8 mouse cellular contexts compared by ENCODE assay signal in genomic region chr3:90083698-90084324, GRCm38 (mm10). TPM values are rescaled to one million over a fixed set of nuclear protein-coding genes. Genes with fewer than 3 reads are reported as not detected.
DNase-seq lines count a peak whose midpoint lies in the region; ATAC-seq and TF ChIP-seq lines count a peak whose summit lies in the region.

No protein-coding gene starts in this region.

- no peak for TF ChIP-seq CTCF in lung, postnatal 0 days (IDR thresholded peaks at IDR 0.05)
- no peak for TF ChIP-seq CTCF in stomach, postnatal 0 days (IDR thresholded peaks at IDR 0.05; ENCODE audit: low read depth)

- WGBS in kidney, embryonic 14.5 days, result 34% methylated on average over 3 of the region's 3 CpGs
- WGBS in hindbrain, embryonic 13.5 days, result 42% methylated on average over 3 of the region's 3 CpGs
- 30% methylated on average over 3 of the region's 3 CpGs for WGBS in lung, postnatal 0 days
- 20% methylated on average over 3 of the region's 3 CpGs for WGBS in stomach, postnatal 0 days

- peaks cover 37% of the 10 kb centered on the region for H3K4me1 ChIP-seq in kidney, embryonic 14.5 days (ENCODE audit: control insufficient read depth, insufficient read depth, low read length)
- H3K4me1 ChIP-seq in hindbrain, embryonic 13.5 days (replicated peaks), result peaks cover 56% of the 10 kb centered on the region
- H3K4me1 ChIP-seq in lung, postnatal 0 days (ENCODE audit: insufficient read depth, low read depth, low read length), result peaks cover 44% of the 10 kb centered on the region
- peaks cover 11% of the 10 kb centered on the region for H3K4me1 ChIP-seq in stomach, postnatal 0 days (replicated peaks; ENCODE audit: control insufficient read depth, insufficient read depth)

- no peak overlapping the region for H3K4me3 ChIP-seq in kidney, embryonic 14.5 days (ENCODE audit: low read length)
- no peak overlapping the region for H3K4me3 ChIP-seq in hindbrain, embryonic 13.5 days
- no peak overlapping the region for H3K4me3 ChIP-seq in lung, postnatal 0 days (ENCODE audit: low read depth, low read length)
- peak overlapping the region; percentile 1; the same call in 1 of the 2 replicates for H3K4me3 ChIP-seq in stomach, postnatal 0 days (ENCODE audit: low read depth, low read length)

- no peak for DNase-seq in kidney, postnatal 10 days
- DNase-seq in NIH3T3 (ENCODE audit: low read depth), result peak; percentile 32
- peak; percentile 79 for DNase-seq in lung, postnatal 0 days (ENCODE audit: low spot score)
- DNase-seq in stomach, postnatal 0 days (ENCODE audit: low spot score), result peak; percentile 54
- DNase-seq in kidney, postnatal 4 days, result no peak

- no peaks in the 10 kb centered on the region for H3K9me3 ChIP-seq in kidney, embryonic 14.5 days (ENCODE audit: control insufficient read depth, low read length)
- H3K9me3 ChIP-seq in hindbrain, embryonic 13.5 days, result no peaks in the 10 kb centered on the region
- H3K9me3 ChIP-seq in lung, postnatal 0 days (ENCODE audit: low read length), result no peaks in the 10 kb centered on the region
- H3K9me3 ChIP-seq in stomach, postnatal 0 days (ENCODE audit: control insufficient read depth, low read length), result no peaks in the 10 kb centered on the region

- no peak overlapping the region; the same call in 1 of the 2 replicates for H3K9ac ChIP-seq in kidney, embryonic 14.5 days (ENCODE audit: low read depth, low read length)
- peak overlapping the region; percentile 57; the same call in 1 of the 2 replicates for H3K9ac ChIP-seq in hindbrain, embryonic 13.5 days
- peak overlapping the region; percentile 8; the same call in 1 of the 2 replicates for H3K9ac ChIP-seq in lung, postnatal 0 days (replicated peaks; ENCODE audit: low read depth)
- H3K9ac ChIP-seq in stomach, postnatal 0 days (ENCODE audit: low read length), result 0 out of 2 replicates have a peak overlapping the region, but pooled peaks have one; percentile 39

- peak; percentile 36; the same call in 1 of the 2 replicates for TF ChIP-seq EP300 in lung, postnatal 0 days (IDR thresholded peaks at IDR 0.05)
- no peak for TF ChIP-seq EP300 in stomach, postnatal 0 days (optimal IDR thresholded peaks at IDR 0.05)

- ATAC-seq in kidney, embryonic 14.5 days (ENCODE audit: low FRiP score, low TSS enrichment), result no peak
- ATAC-seq in hindbrain, embryonic 13.5 days (ENCODE audit: low FRiP score), result no peak
- no peak for ATAC-seq in lung, postnatal 0 days
- no peak for ATAC-seq in stomach, postnatal 0 days (ENCODE audit: low FRiP score, low TSS enrichment)
- ATAC-seq in activated CD4-positive, CD25-positive, alpha-beta regulatory T cell, adult 4 months, result no peak

- peak overlapping the region; percentile 19; the same call in 1 of the 2 replicates for H3K4me2 ChIP-seq in kidney, embryonic 14.5 days (replicated peaks; ENCODE audit: low read depth, low read length)
- peak overlapping the region; percentile 13 for H3K4me2 ChIP-seq in hindbrain, embryonic 13.5 days
- H3K4me2 ChIP-seq in lung, postnatal 0 days (replicated peaks; ENCODE audit: low read depth, low read length), result peak overlapping the region; percentile 63
- peak overlapping the region; percentile 64 for H3K4me2 ChIP-seq in stomach, postnatal 0 days (replicated peaks; ENCODE audit: low read depth)

- peak overlapping the region; percentile 17; the same call in 1 of the 2 replicates for H3K27ac ChIP-seq in kidney, embryonic 14.5 days (ENCODE audit: low read depth, low read length)
- peak overlapping the region; percentile 30 for H3K27ac ChIP-seq in hindbrain, embryonic 13.5 days
- peak overlapping the region; percentile 87 for H3K27ac ChIP-seq in lung, postnatal 0 days (ENCODE audit: low read length)
- peak overlapping the region; percentile 99 for H3K27ac ChIP-seq in stomach, postnatal 0 days (replicated peaks)

- H3K36me3 ChIP-seq in kidney, embryonic 14.5 days (ENCODE audit: control insufficient read depth, insufficient read depth, low read length), result peaks cover 30% of the 10 kb centered on the region
- peaks cover 25% of the 10 kb centered on the region for H3K36me3 ChIP-seq in hindbrain, embryonic 13.5 days
- peaks cover 3% of the 10 kb centered on the region; the same call in 1 of the 2 replicates for H3K36me3 ChIP-seq in lung, postnatal 0 days (ENCODE audit: insufficient read depth, low read length)
- H3K36me3 ChIP-seq in stomach, postnatal 0 days (ENCODE audit: control insufficient read depth, insufficient read depth, low read length), result peaks cover 16% of the 10 kb centered on the region

- no peaks in the 10 kb centered on the region for H3K27me3 ChIP-seq in kidney, embryonic 14.5 days (ENCODE audit: control insufficient read depth, insufficient read depth, low read length)
- no peaks in the 10 kb centered on the region for H3K27me3 ChIP-seq in hindbrain, embryonic 13.5 days
- no peaks in the 10 kb centered on the region for H3K27me3 ChIP-seq in lung, postnatal 0 days (replicated peaks; ENCODE audit: insufficient read depth, low read length)
- H3K27me3 ChIP-seq in stomach, postnatal 0 days (ENCODE audit: control insufficient read depth, insufficient read depth, low read length), result no peaks in the 10 kb centered on the region

RNA-seq across cellular contexts. Expression of gene Tpm3, which starts 11.4 kb away (rescaled TPM):
- polyA plus RNA-seq in kidney, embryonic 14.5 days (2014; fragmentation: Nextera tagmentation; extraction: Ambion mirVana), result 515 and 579 TPM in 2 replicates
- polyA plus RNA-seq in hindbrain, embryonic 13.5 days (2015; fragmentation: Nextera tagmentation; extraction: Ambion mirVana), result 392 and 415 TPM in 2 replicates
- 506 and 509 TPM in 2 replicates for polyA plus RNA-seq in lung, postnatal 0 days (2015; fragmentation: Nextera tagmentation; extraction: Ambion mirVana)
- polyA plus RNA-seq in stomach, postnatal 0 days (2015; fragmentation: Nextera tagmentation; extraction: Ambion mirVana), result 327 TPM in 2 replicates
- polyA plus RNA-seq in activated CD4-positive, CD25-positive, alpha-beta regulatory T cell, adult 4 months (2017; shearing (Covaris generic)), result 100 to 1,000 TPM; 850 to 880 TPM

RNA-seq across cellular contexts. Expression of gene Nup210l, which starts 20.1 kb away (rescaled TPM):
- polyA plus RNA-seq in kidney, embryonic 14.5 days (2014; fragmentation: Nextera tagmentation; extraction: Ambion mirVana), result 0.47 and 0.76 TPM in 2 replicates
- 0.31 and 0.44 TPM in 2 replicates for polyA plus RNA-seq in hindbrain, embryonic 13.5 days (2015; fragmentation: Nextera tagmentation; extraction: Ambion mirVana)
- polyA plus RNA-seq in lung, postnatal 0 days (2015; fragmentation: Nextera tagmentation; extraction: Ambion mirVana), result 0.10 and 0.17 TPM in 2 replicates
- polyA plus RNA-seq in stomach, postnatal 0 days (2015; fragmentation: Nextera tagmentation; extraction: Ambion mirVana), result 0.05 and 0.06 TPM in 2 replicates
- under 1 TPM; 0.15 to 0.37 TPM for polyA plus RNA-seq in activated CD4-positive, CD25-positive, alpha-beta regulatory T cell, adult 4 months (2017; shearing (Covaris generic))

RNA-seq across cellular contexts. Expression of gene Ubap2l, which starts 31.4 kb away (rescaled TPM):
- 201 and 264 TPM in 2 replicates for polyA plus RNA-seq in kidney, embryonic 14.5 days (2014; fragmentation: Nextera tagmentation; extraction: Ambion mirVana)
- polyA plus RNA-seq in hindbrain, embryonic 13.5 days (2015; fragmentation: Nextera tagmentation; extraction: Ambion mirVana), result 157 TPM in 2 replicates
- polyA plus RNA-seq in lung, postnatal 0 days (2015; fragmentation: Nextera tagmentation; extraction: Ambion mirVana), result 101 and 118 TPM in 2 replicates
- polyA plus RNA-seq in stomach, postnatal 0 days (2015; fragmentation: Nextera tagmentation; extraction: Ambion mirVana), result 75.2 and 80.4 TPM in 2 replicates
- 100 to 1,000 TPM; 189 to 209 TPM for polyA plus RNA-seq in activated CD4-positive, CD25-positive, alpha-beta regulatory T cell, adult 4 months (2017; shearing (Covaris generic))

RNA-seq across cellular contexts. Expression of gene 4933434E20Rik, which starts 32.4 kb away (rescaled TPM):
- polyA plus RNA-seq in kidney, embryonic 14.5 days (2014; fragmentation: Nextera tagmentation; extraction: Ambion mirVana), result 173 and 196 TPM in 2 replicates
- 225 and 227 TPM in 2 replicates for polyA plus RNA-seq in hindbrain, embryonic 13.5 days (2015; fragmentation: Nextera tagmentation; extraction: Ambion mirVana)
- 144 and 146 TPM in 2 replicates for polyA plus RNA-seq in lung, postnatal 0 days (2015; fragmentation: Nextera tagmentation; extraction: Ambion mirVana)
- 109 and 115 TPM in 2 replicates for polyA plus RNA-seq in stomach, postnatal 0 days (2015; fragmentation: Nextera tagmentation; extraction: Ambion mirVana)
- polyA plus RNA-seq in activated CD4-positive, CD25-positive, alpha-beta regulatory T cell, adult 4 months (2017; shearing (Covaris generic)), result 100 to 1,000 TPM; 295 to 347 TPM

Comparison
In these comparisons a context has a peak if more than half of its experiments do, and no peak if none do; other contexts are left out.
1. H3K27ac ChIP-seq: peak in every context shown above with its lines; median percentile 99 in stomach, postnatal 0 days; 87 in lung, postnatal 0 days; 30 in hindbrain, embryonic 13.5 days; 17 in kidney, embryonic 14.5 days.
2. H3K4me2 ChIP-seq: peak in every context shown above with its lines; median percentile 64 in stomach, postnatal 0 days; 63 in lung, postnatal 0 days; 19 in kidney, embryonic 14.5 days; 13 in hindbrain, embryonic 13.5 days.
3. DNase-seq: peak in NIH3T3 (single experiment), lung, postnatal 0 days (single experiment) and stomach, postnatal 0 days (single experiment); none in kidney, postnatal 10 days (single experiment) and kidney, postnatal 4 days (0 of 2).